Mouse (Mus musculus) spleen, postnatal 0 days (tissue): ENCODE data around the gene Mcm5. TPM values are rescaled to one million over a fixed set of nuclear protein-coding genes. Genes with fewer than 3 reads are reported as not detected.

ENCODE experiments used
- polyA plus RNA-seq: library from polyadenylated mRNA; unstranded; fragments of >200 nt; fragmentation: Nextera tagmentation; extraction: Ambion mirVana; gene quantifications from 2 replicates; pipeline ENCODE4 v1.2.1, GENCODE M21; 2015

The Mcm5 gene
- polyA plus RNA-seq = 137 and 152 TPM in 2 replicates

GRCm38 (mm10) chr8:75109236-75109967 lies at the start of gene Mcm5:
Mcm5 (plus strand) TSS chr8:75109569.

GRCm38 (mm10) chr8:75093399-75094156 lies 15.8 kb upstream of the Mcm5 start, which contains the start of gene Hmox1:
Hmox1 (plus strand) TSS chr8:75093621.

Other genes with a start within 250 kb of the Mcm5 start
- 0.07 and 0.10 TPM in 2 replicates for gene Isx, start 236.4 kb upstream of the Mcm5 start, polyA plus RNA-seq
- gene Hmgxb4, start 116.2 kb upstream of the Mcm5 start, polyA plus RNA-seq = 17.5 and 17.7 TPM in 2 replicates
- gene Tom1, start 75.9 kb upstream of the Mcm5 start, polyA plus RNA-seq = 14.2 and 15.5 TPM in 2 replicates
- 72.6 and 118 TPM in 2 replicates for gene Hmox1, start 15.9 kb upstream of the Mcm5 start, polyA plus RNA-seq
- gene Rasd2, start 104.4 kb downstream of the Mcm5 start, polyA plus RNA-seq = 0.22 and 0.40 TPM in 2 replicates